Mouse (Mus musculus) kidney, adult 2 months (tissue): ENCODE data around the gene Nob1.

Experiments used
- CTCF ChIP-seq: fragments of 200-500 bp; conservative IDR thresholded peaks from 2 replicates; pipeline ENCODE4 v1.5.1; 2011; ENCODE audit warnings: low read depth, mild to moderate bottlenecking, control low read depth, low read length, moderate library complexity, mixed read lengths; ENCODE audit not compliant: insufficient read depth, insufficient read length
- POLR2A ChIP-seq: fragments of 200-500 bp; IDR thresholded peaks from one replicate; pipeline ENCODE4 v1.6.1; 2011; ENCODE audit warnings: low read depth, low read length, control low read depth

- TF ChIP-seq CTCF: no peak
- TF ChIP-seq POLR2A: no peak
Measured at GRCm38 (mm10) chr8:107435421-107435961, 10.6 kb upstream of the Nob1 start.
